Mouse (Mus musculus): ENCODE measurements around the gene Rhoa.
"Not testable (repeated sequence)": the region's sequence is repeated elsewhere in the genome, so short reads cannot be mapped to it uniquely, and the experiment has no call there.

Rhoa gene

DNA sequence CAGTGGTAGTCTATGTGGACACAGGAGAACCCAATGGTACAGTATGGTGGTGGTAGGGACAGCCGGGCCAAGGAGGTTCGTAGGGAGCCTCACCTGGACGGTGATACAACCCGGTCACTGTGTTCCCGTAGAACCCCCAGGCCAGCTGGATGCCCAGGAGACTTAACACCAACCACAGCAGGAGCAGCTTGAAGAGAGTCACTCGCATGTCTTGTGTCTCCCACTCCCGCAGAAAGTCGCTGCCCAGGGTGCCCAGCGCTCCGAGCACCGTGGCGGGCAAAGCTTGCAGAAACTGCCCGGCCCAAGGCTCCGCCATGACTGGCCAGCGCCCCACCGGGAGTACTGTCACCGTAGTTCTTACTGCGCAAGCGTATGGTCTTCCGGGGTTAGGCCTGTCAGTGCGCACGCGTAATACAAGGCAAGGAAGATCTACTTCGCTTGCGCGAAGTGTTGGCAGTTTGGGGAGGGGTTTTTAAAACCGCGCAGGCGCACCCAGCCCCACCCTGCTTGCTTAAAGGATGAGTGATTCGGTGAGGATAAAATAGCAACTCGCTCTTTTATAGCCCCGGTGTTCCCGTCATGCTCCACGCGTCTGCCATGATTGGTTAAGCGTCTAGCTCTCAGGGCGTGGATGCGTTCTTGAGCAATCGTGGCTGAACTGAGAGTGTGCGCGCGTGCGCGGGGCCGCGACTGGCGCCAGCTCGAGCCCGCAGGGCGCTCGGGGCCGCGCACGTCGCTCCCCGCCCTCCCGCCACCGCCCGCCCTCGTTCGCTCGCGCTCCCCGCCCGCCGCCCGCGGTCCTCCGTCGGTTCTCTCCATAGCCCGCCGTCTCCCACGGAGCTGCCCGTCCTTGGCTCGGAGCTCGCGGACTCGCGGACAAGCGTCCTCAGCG is at the start of gene Rhoa, which contains the start of gene Tcta:
Rhoa (plus strand) TSS at position 501 of the 892 bp plus-strand sequence.
Tcta (minus strand) TSS at position 532 of the 892 bp plus-strand sequence.
- DNase-seq (ENCODE audit: low read depth, low spot score), result peak; percentile 99

- no peak for DNase-seq (ENCODE audit: low read depth, low spot score)
These were observed 45.4 kb upstream of the Rhoa start for GRCm38 (mm10) chr9:108260526-108260925.

GRCm38 (mm10) chr9:108261865-108262264 is 44.1 kb upstream of the Rhoa start:
- no peak for DNase-seq (ENCODE audit: low read depth, low spot score)

- no peak for DNase-seq (ENCODE audit: low read depth, low spot score)
These were observed 43.4 kb upstream of the Rhoa start for GRCm38 (mm10) chr9:108262494-108263049.

DNA sequence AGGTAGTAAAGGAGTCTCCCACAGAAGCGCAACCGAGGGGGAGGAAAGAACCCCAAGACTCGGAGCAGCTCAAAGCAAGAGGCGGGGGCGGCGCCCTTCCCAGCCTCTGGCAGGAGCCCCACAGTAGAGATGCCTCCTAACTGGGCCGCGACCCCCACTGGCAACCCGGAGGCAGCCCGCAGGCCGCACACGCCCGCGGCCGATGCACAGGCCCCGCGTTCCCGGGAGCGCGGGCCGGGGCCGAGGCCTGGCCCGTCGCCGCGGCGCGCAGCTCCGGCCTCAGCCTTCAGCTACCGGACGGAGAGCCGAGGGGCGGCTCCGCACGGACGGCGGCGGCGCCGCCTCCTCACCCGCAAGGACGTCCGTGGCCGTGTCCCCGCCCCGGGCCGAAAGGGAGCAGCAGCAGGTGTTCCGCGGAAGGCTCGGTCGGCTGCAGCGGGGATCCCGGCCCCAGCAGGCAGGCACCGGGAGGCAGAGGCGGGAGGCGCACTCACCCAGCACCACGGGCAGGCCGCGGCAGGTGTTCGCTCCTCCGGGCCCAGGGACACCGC is 42.7 kb upstream of the Rhoa start:
- no peak for DNase-seq (ENCODE audit: low read depth, low spot score)

DNA sequence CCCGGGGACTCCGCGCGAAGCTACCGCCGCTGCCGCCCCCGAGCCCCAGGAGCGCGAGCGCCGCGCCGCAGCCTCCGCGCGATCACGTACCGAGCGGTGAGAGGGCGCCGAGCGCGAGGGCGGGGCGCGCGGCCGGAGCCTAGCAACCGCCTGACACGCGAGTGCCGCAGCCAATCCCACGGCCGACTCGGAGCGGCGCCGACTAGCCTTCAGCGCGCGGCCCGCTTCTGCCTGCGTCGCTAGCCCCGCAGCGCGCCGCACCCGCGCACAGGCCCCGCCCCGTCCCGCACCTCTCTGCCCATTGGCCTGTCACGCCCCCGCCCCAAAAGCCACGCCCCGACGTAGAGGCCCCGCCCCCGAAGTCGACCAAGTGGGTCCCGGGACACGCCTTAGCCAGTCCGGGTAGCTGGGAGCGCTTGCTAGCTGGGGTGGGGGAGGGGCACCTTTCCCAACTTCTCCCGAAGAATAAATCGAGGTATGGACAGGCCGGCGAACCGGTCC is 42.2 kb upstream of the Rhoa start, which contains the start of gene Dag1:
Dag1 (minus strand) TSS at position 269 of the 501 bp plus-strand sequence.
- DNase-seq (ENCODE audit: low read depth, low spot score), result peak; percentile 94

GRCm38 (mm10) chr9:108264191-108264921 is 41.6 kb upstream of the Rhoa start:
- DNase-seq (ENCODE audit: low read depth, low spot score), result no peak

- no peak for DNase-seq (ENCODE audit: low read depth, low spot score)
These were observed 39.5 kb upstream of the Rhoa start for GRCm38 (mm10) chr9:108266261-108266935.

GRCm38 (mm10) chr9:108267691-108268090 is 38.2 kb upstream of the Rhoa start:
- DNase-seq (ENCODE audit: low read depth, low spot score), result no peak

GRCm38 (mm10) chr9:108268701-108269100 is 37.2 kb upstream of the Rhoa start:
- DNase-seq (ENCODE audit: low read depth, low spot score), result not testable (repeated sequence)

GRCm38 (mm10) chr9:108271941-108272340 is 34.0 kb upstream of the Rhoa start:
- no peak for DNase-seq (ENCODE audit: low read depth, low spot score)

GRCm38 (mm10) chr9:108272691-108273090 is 33.2 kb upstream of the Rhoa start:
- DNase-seq (ENCODE audit: low read depth, low spot score), result no peak

GRCm38 (mm10) chr9:108273485-108273884 is 32.4 kb upstream of the Rhoa start:
- no peak for DNase-seq (ENCODE audit: low read depth, low spot score)

DNA sequence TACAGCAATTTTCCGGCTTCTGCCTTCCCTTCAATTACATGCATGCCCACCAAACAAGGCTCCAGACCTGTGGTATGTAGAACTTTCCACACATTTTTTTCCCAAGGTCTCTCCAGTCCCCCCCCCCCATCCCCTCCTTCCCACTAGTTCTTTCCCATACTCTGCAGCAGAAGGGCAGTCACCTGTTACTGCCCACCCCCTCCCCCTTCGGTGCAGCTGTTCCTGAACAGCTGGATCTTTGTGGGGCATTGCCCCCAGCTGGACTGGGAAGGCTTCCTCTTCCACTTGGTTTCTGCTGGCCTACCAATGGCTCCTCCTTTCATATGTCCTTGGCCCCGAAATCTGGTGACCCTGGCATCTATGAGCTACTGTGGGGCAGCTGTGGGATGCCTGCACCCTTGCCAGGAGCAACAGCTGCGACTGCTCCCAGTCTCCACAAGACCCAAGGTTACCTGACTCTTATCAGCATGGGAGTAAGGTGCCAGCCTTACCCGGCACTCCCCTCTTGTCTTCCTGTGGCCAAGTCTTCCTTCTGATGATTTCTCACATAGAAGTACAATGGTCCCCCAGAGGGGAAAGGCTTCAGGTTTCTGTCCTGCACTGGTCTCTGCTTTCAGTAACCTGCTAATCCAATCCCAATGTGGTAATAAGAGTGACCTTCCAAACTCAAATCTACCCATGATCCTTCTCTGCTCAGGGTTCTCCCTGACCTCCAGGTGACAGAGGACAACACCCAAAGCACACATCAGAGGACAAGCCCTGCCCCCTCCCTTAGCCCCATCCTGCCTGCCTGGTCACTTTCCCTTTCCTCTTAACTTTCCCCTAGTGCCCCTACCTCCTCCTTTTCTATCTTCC is 31.2 kb upstream of the Rhoa start:
- no peak for DNase-seq (ENCODE audit: low read depth, low spot score)

DNA sequence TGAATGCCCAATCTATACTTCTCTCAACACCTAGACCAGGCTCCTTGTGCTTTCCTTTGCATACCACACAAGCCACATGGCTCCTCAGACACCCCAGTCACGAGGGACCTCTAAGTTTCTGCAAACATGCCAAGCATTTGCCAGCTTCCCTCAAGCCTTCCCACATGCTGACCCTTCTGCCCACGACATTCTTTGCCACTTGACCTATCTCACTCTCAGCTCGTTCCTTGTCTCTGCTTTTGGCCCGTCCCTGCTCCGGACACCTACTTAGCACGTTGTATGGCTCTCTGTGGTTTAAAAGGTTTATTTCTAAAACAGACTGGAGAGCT is 30.6 kb upstream of the Rhoa start:
- DNase-seq (ENCODE audit: low read depth, low spot score), result no peak

- DNase-seq (ENCODE audit: low read depth, low spot score), result no peak
These were observed 27.1 kb upstream of the Rhoa start for GRCm38 (mm10) chr9:108278697-108279450.

DNA sequence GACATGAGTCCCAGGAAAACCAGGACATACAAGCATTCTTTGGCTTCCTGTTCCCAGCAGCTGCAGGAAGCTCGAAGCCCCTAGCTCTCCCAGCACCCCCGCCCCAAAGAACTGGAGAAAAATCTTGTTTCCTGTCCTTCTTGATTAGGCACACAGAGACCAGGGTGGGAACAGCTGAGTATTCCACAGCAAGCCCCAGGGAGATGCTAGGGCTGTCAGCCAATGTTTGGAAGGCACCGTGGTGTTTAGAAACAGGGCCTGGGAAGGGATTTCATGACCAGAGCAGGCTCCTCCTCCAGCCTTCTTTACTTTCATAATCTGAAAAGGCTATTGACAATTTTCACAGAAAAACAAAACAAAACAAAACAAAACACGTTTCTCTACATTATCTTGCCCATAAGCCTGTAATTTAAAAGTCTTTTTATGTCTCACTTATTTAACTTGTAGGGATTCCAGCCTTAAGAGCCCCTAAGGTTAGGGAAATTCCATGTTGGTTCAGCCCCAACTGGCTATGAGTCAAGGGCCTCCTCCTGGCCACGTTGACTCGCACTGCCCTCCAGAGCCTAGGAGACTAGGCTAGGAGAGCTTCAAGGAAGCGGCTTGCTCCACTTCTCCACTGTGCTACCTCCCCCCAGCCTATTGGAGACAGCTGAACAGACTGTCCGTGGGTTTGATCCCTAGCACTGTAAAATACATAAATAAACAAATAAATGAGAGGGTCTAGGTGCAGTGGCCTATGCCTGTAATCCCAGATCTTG is 25.7 kb upstream of the Rhoa start:
- no peak for DNase-seq (ENCODE audit: low read depth, low spot score)

DNA sequence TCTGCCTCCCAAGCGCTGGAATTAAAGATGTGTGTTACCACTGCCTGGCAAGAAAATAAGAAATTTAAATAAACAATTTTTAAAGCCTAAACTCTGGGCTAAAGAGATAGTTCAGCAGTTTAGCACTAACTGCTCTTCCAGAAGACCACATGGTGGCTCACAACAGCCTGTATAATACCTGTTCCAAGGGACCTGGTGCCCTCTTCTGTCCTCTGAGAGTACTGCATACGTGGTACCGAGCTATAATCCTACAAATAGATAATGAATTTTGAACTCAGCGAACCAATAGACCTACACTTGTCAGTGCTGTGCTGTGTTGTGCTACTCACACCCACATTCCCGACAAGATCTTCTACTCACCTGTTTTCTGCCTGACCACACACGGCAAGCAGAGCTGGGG is 21.5 kb upstream of the Rhoa start:
- peak; percentile 72 for DNase-seq (ENCODE audit: low read depth, low spot score)

Data from retina, postnatal 7 days (tissue).